In the genomic region with DNA sequence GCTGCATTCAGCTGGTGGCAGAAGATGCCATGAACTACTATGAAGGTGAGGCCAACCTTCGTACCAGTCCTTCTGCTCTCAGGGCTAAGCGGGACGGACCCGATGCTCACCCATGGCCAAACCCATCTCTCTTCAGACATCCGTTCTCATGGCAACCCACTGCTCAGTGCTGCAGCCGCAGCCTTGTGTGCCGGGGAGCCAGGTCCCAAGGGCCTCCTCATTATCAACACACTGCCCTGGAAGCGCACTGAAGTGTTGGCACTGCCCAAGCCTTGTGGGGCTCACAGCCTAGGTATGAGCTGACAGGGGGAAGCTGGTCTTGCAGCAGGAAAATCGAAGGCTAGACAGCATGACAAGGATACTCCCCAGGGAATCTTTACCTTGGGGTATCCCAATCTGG, we compare ENCODE assay signal across 34 mouse cellular contexts.
"Had no signal": no experiment of that assay in that cellular context is flagged by ENCODE, and none has a peak within 500 bp of the region (broad histone marks: within the 10 kb centered on the region; RNA-seq: fewer than 3 reads in every experiment).

No protein-coding gene starts in this region.

- H3K4me2 ChIP-seq: heart, embryonic 11.5 days; heart, embryonic 12.5 days; heart, embryonic 13.5 days; heart, embryonic 15.5 days; hindbrain, embryonic 12.5 days; hindbrain, embryonic 13.5 days; hindbrain, embryonic 14.5 days; hindbrain, embryonic 15.5 days; intestine, embryonic 15.5 days; kidney, embryonic 15.5 days had no signal

- H3K9me3 ChIP-seq: heart, embryonic 10.5 days; heart, embryonic 12.5 days; heart, embryonic 13.5 days; heart, embryonic 15.5 days; hindbrain, embryonic 10.5 days; hindbrain, embryonic 12.5 days; hindbrain, embryonic 13.5 days; hindbrain, embryonic 15.5 days; intestine, embryonic 15.5 days; kidney, embryonic 15.5 days had no signal

- H3K4me1 ChIP-seq: heart, embryonic 12.5 days; heart, embryonic 13.5 days; hindbrain, embryonic 10.5 days; hindbrain, embryonic 12.5 days; hindbrain, embryonic 13.5 days; hindbrain, embryonic 15.5 days; intestine, embryonic 15.5 days; kidney, embryonic 15.5 days had no signal

- ATAC-seq: hindbrain, embryonic 16.5 days; inflammation-experienced regulatory T-cells, adult 6 months; intestine, embryonic 15.5 days; intestine, embryonic 16.5 days; intestine, postnatal 0 days had no signal

- H3K27ac ChIP-seq: heart, embryonic 13.5 days; heart, embryonic 15.5 days; hindbrain, embryonic 10.5 days; hindbrain, embryonic 12.5 days; hindbrain, embryonic 13.5 days; hindbrain, embryonic 14.5 days; hindbrain, embryonic 15.5 days; hindbrain, postnatal 0 days; intestine, embryonic 15.5 days; kidney, embryonic 15.5 days; kidney, postnatal 0 days; layer of hippocampus, adult 2 months had no signal

- H3K4me3 ChIP-seq: heart, embryonic 10.5 days; heart, embryonic 12.5 days; heart, embryonic 13.5 days; heart, embryonic 15.5 days; hindbrain, embryonic 10.5 days; hindbrain, embryonic 12.5 days; hindbrain, embryonic 13.5 days; hindbrain, embryonic 15.5 days; intestine, embryonic 15.5 days; kidney, embryonic 15.5 days; layer of hippocampus, adult 2 months had no signal

- H3K27me3 ChIP-seq: heart, embryonic 12.5 days; heart, embryonic 13.5 days; heart, embryonic 15.5 days; hindbrain, embryonic 12.5 days; hindbrain, embryonic 13.5 days; hindbrain, embryonic 15.5 days; intestine, embryonic 15.5 days; kidney, embryonic 15.5 days had no signal

- DNase-seq: heart, postnatal 14 days; heart, postnatal 36 days; heart, postnatal 4 days; kidney, adult 11 months; kidney, adult 18-20 months; kidney, adult 2 months; kidney, adult 8-10 months; kidney, adult 9 months; kidney, postnatal 10 days; kidney, postnatal 14 days; kidney, postnatal 25 days; kidney, postnatal 36 days; kidney, postnatal 4 days; layer of hippocampus, adult 9-11 months; layer of hippocampus, postnatal 36 days had no signal

- H3K9ac ChIP-seq: heart, embryonic 12.5 days; heart, embryonic 13.5 days; heart, embryonic 15.5 days; hindbrain, embryonic 12.5 days; hindbrain, embryonic 13.5 days; hindbrain, embryonic 14.5 days; hindbrain, embryonic 15.5 days; intestine, embryonic 15.5 days; kidney, embryonic 15.5 days had no signal
